Mouse (Mus musculus) liver, adult (tissue): Measurements from ENCODE around the gene Fam71e2.

Experiments
- GATA4 ChIP-seq: IDR thresholded peaks from 2 replicates; pipeline ENCODE4 v1.6.1; 2014; ENCODE audit warnings: mild to moderate bottlenecking, low read length; ENCODE audit not compliant: insufficient replicate concordance

Gene Fam71e2

GRCm38 (mm10) chr7:4716955-4717354 lies 54.1 kb downstream of the Fam71e2 start:
- TF ChIP-seq GATA4 = no peak

- TF ChIP-seq GATA4 = no peak
Observed at GRCm38 (mm10) chr7:4712594-4712993, 58.5 kb downstream of the Fam71e2 start.

GRCm38 (mm10) chr7:4705098-4705497 lies 66.0 kb downstream of the Fam71e2 start:
- no peak for TF ChIP-seq GATA4
